Mouse (Mus musculus) retina, adult 2 months (tissue): Measurements from ENCODE around the gene Palld.

Experiments used
- DNase-seq: peaks from one replicate; pipeline ENCODE4 v3.0.0-alpha.2; 2012; ENCODE audit warnings: low read depth, low spot score

Palld gene

DNA sequence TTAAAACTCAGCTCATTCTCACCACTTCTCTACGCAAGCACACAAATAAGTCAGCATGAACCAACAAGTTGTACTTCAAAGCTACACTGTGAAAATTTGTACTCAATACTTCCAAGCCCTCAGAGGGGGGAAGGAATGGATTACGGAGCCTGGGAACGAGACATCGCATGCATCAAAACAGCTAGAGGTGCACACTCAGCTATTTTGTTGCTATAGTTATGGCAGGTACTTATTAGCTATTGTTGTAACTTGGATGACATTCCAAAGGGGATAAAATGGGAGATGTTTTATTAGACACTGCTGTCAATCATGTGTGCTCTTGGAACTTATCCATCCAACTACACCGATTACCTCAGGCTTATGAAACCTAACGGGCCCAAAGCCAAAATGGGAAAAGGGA, 171.8 kb downstream of the Palld start:
- DNase-seq = no peak

DNA sequence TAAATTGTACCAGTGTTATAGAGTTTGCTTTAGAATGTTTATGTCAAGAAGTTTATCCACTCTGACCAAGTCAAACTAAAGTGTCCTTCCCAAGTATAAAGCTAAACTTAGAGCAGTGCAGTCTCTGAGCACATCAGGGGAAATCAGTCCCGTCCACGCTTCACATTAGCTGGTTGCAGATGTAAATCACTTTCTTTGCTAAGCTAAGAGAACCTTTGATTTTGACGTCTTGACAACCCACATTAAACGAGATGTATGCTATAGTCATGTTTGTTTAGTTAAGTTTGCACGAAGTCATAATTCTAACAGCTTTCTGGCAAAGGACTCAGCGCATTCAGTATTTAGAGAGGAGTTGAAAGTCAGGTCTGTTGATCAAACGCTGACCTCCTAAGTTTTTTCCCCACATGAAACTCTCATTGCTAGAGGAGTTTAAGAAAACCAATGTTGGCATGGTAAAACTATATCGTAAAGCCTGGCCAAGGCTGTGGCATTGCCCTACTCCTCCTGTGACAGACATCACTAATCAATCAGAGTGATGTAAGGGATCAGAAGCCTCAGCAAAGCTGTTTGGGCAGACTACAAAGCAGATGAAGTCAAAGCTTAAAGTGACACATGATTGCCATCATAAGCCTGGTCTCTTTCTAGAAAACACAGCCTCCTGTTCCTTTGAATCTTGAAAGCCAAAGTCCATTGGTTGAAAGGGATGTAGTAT, 177.0 kb downstream of the Palld start:
- no peak for DNase-seq

DNA sequence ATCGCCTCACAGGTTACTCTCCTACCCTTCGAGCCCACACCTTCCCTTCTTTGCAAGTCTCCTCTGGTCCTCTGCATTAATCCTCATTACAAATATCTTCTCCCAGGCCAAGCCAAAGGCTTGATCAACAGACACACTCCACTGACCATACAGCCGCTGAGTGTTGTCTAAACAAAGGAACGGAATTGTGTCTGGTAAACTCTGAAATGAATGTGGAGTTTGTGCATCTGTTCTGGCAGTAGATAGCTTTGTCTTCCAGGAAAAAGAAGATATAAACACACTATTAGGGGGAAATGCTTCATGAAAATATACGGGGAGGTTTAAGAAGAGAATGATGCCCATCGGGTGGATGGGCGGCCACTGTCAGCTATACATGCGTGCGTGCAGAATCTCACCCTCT, 180.3 kb downstream of the Palld start:
- no peak for DNase-seq

DNA sequence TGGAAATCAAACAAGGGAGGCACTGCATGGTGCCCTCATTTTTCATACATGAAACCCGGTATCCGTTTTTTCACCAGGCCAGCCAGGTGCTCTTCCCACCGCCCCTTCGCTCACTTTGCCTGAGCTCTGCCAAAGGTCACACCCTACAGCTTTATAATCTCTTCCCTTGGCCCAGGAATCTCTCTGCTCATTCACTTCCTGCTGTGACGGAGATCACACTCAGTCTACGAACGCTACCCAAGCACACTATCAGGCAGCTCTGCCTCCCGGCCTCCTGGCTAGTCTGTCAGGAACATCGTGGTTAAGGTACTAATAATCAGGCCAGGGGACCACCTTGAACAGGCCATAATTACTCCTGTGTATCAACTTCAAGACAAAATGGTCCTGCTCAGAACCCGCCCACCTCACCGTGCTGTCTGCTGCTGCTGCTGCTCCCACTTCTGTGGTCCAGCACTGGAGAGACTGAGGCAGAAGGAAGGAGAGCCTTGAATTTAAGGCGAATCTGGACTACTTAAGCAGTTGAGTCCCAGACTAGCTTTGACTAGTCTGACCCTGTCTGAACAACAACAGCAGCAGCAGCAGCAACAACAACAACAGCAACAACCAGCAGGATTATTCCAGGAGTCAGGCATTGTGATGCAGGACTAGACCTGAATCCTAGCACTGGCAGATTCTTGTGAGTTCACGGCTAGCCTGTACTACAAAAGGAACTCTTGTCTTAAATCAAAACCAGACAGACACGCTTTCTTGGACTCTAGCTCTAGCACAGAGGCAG, 187.0 kb downstream of the Palld start:
- DNase-seq = no peak

DNA sequence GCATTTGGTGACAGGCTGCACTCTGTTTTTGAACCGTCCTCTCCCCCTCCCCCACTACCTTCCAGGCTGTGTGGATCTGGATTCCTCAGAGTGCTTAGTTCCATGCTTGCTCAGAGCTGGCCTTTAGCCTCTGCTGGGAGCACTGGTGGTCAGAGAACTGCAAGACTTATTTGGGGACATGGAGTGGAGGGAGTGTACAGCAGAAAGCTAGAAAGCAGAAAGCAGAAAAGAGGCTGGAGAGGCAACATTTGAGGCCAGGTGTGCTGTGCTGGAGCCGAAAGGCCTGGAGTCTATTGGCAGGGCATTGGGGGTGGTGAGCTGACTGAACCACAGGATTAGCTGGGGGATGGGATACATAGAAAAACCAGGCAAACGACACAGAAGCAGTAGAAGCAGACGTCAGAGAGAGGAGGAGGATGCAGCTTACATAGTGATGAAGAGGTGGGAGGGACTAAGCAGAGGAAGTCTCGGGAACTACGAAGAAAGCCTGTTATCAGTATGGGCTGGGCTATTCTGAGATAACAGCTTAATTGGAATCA, 188.1 kb downstream of the Palld start:
- DNase-seq = no peak

DNA sequence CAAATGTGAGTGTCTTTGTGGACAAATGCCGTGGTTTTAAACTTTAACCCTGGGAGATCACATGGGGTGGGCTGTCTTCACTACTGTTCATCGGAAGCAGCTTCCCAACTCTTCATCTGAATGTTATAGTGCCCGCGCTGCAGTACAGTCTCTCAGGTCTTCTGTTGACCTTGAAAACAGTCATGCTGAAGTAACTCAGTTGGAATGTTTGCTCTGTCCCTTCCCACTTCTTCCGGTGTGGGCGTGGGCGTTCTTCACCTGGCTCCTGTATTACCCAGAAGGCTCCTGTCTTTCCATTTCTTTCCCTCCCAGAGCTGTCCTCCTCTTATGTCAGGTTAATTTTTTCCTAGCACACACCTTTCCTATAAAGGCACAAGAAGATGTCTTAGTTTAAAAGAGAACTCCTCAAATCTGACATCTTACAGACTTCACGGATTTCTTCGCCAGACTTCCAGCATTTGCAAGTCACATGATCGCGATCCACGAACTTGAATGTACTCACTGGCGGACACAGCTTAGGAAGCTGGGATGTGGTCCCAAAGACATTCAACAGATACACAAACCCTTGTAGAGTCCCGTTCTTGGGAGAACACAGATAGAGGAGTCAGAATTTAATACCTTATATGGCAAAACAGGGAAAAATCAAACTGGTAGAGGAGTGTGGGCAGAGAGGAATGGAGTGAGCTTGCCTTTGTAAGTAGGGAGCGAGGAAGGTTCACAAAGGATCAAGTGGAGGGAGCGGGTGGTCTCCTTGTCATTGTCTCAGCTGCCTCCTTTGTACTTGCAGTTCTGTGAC, 189.1 kb downstream of the Palld start:
- no peak for DNase-seq

DNA sequence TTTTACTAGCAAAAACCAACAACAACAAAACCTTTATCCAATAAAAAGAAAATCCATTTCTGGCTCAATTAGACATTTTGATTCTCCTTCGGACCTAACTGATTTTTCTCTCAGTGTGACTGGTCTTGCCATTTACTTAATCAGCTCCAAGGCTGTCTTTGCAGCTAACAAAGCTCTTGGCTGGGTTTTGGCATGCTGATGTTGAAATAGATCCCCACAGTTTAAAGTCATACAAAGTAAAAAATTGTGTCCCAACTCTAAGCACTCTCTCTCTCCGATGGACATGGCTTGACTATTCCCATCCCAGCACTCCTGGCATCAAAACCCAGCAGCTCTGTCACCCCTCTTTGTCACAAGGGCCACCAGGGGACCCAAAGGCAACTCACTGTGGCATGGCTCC, 190.1 kb downstream of the Palld start:
- DNase-seq = no peak

DNA sequence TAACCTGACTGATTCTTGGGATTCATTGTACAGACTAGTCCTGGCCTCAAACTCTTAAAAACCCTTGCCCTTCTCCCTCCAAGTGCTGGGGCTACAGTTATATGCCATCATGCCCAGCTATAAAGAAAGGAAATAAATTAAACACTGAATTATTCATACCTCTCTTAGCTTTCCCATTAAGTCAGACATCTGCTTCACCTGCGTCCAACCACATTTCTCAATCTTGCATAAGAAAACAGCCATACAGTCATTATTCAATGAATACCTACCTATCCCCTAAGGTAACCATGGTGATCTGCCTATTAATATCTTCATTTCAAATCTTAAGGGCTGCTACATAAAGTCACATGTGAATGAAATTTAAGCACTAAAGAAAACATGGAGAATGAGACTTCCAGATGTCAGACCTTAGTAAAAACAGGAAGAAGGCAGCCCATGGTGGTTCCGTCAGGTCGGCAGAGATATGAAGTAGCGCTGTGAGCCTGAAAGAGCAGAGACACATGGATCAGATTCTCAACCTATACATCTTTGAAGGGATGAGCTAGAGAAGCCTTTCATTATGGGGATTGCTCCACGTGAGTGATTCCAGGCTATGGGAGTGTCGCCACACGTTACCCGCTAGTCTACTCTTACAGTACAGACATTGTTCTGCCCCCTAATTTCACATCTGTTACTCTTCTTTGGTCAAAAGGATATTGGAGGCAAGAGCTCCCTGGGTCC, 193.7 kb downstream of the Palld start:
- no peak for DNase-seq

DNA sequence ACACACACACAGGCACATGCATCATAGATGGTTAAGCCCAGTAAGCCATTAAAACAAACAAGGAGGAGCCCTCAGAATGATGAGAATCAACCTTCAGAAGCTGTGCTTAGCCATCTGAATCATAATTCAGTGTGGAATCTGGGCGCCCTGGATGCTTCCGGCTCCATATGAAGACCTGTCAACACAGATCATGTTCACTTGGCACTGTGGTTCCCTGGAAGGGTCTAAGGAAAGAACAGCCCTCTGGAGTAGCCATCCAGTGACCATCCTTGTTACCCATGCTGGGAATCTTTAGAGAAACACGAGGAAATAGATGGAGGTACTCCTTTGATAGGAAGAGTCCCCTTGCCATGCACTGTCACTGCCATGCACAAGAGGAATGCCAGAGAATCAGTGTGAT, 197.0 kb downstream of the Palld start:
- DNase-seq = no peak

DNA sequence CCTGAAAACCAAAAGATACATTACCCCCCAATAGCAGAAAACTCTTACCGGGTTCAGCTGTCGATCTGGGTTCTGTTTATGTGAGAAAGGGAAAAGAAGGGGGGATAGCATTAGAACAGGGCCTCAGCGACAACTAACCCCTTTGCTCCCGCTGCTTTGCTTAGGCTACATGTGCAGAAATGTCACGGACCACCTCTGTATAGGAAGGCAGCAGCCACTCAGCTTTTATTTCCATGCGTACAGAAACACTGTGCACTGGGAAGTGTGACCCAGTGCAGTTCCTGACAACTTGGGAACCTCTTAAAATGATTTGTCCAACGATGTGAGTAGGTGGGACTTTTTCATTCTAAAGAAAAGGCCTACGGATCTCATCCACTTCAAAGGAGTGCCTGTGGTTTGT, 200.4 kb downstream of the Palld start:
- DNase-seq = no peak

DNA sequence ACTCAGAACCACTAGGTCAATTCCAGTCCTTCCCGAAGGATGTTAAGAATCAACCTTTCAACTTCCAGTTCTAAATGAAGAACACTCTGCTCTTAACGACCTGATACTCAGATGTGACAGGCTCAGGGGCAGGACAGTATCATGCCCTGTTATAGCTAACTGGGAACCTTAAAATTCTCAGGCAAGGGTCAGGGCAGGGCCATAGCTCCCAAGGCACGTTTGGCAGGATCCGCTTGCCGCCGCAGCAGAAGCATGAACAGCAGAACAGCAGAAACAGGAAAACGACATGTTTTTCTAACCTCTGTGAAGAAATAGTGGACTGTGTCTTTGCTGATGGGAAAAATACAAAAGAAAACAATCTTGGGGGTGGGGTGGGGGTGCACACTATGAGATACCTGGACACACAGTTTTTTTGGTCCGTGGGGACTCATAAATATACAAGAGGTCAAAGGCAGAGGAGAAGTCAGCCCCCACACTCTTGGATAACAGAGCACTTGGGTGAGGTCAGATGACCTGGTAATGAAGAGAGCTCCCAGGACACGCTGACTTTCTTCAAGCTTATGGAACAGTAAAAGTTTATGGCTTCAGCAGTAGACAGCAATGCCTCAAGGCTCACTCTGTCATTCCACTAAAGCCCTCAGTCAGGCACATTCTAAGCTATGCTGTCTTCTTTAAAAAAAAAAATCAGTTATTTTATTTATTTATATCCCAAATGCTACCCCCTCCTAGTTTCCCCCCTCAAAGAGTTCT, 201.4 kb downstream of the Palld start:
- DNase-seq = no peak

DNA sequence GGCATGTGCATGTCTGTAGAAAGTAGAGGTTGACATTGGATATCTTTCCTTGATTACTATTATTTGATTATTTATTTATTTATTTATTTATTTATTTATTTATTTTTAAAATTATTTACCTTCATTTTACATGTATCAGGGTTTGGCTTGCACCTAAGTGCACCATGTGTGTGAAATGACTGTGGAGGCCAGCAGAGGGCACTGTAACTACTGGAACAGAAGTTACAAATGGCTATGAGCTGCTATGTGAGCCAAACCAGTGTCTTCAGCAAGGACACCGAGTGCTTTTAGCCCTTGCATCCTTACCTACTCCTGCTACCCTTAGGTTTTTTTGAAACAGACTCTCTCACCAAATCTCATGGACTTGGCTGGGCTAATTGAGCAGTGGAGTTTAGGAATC, 202.2 kb downstream of the Palld start:
- DNase-seq = no peak

DNA sequence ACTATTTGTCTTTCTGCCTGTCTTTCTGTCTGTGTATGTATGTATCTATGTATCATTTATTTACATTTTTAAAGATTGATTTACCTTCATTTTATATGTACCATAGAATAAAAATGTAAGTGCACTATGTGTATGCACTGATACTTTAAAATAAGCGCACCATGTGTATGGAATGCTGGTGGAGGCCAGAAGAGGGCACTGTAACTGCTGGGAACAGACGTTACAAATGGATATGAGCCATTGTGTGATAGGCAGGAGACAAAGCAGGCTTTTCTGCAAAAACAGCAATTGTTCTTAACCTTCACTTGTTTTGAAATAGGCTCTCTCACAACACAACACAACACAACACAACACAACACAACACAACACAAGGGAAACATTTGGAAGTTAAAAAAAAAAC, 203.5 kb downstream of the Palld start:
- no peak for DNase-seq

DNA sequence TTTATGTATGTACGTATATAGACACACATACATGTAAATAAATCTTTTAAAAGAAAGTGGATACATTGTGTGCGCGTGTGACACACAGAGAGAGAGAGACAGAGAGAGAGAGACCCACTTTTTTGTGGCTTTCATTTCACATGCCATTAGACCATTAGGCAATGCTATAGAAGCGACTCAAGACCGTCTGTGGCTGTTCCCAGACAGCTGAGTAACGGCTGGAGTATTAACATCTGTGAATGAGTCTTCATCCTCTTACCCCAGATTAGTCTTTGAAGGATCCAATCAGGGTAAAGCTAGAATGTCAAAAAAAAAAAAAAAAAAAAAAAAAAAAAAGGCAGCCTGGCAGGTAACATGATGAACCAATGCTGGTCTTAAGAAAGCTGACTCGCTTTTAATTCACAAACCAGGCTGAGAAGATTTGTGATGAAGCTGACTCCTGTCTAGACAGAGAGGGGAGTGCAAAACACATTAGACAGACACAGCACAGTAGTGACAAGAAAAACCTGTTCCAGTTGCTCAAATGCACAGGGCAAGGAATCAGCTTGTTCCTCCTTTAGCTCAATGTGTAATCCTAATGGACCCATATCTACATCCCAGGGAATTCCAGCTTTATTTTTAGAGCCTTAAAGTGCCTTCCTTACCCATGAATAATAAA, 204.6 kb downstream of the Palld start:
- DNase-seq = no peak

DNA sequence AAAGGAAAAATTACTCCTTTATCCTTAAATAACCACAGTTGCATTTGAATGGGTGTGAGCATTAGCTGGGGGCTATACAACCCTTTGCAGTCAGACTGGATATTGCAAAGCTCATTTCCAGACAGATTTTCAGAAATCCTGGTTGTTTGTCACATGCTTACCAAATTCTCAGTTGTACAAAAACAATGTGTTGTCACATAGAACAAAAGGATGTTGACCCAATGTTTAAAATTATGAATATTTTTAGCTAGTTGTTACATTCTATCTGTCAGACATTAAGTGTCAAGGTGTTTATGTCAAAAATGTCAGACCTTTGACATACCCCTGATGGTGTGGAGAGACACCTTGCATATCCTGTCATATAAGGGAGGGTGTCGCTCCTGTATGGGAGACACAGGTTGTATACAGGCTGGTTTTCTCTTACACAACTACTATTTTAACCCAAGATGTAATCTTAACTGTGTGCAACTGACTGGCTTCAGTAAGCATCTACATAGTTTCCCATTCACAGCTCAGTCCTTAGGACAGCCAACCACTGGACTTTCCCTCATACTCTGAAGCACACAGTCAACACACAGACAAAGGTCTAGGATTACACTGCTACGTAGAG, 205.5 kb downstream of the Palld start:
- no peak for DNase-seq

DNA sequence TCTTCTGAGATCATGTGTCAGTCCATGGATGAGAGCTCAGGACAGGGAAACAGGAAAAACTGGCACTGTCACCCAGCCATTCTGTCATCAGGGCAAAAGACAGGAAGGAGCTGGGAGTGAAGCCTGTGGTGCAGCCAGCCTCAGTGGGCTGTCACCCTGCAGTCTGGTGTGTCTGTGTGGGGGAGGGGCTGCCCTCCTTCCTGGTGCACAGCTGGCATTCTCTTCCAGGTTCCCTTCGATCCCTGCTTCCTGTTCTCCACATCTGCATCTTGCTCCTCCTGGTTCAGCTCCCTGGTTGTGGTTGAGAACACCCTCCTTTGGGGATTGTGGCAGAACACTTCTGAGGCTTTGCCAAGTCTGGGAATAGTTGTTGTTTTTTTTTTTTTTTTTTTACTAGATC, 207.1 kb downstream of the Palld start:
- DNase-seq = no peak

DNA sequence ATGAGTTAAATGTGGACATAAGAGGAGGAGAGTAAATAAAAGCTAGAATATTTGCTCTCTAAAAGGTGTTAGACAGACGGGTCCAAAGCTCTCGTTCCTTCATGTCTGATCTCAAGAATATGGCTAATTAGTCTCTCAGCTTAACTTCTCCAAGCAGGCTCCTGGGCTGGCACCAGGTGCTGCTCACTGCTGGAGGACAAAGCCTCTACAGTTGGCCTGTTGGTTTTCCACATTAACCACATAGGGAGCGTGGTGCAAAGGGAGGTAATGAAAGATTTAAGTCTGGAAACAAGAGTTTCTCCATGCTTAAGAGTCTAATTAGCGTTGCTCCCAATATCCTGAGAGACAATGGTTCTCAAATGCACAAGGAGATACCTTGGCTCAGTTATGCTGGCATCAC, 209.6 kb downstream of the Palld start:
- DNase-seq = no peak

DNA sequence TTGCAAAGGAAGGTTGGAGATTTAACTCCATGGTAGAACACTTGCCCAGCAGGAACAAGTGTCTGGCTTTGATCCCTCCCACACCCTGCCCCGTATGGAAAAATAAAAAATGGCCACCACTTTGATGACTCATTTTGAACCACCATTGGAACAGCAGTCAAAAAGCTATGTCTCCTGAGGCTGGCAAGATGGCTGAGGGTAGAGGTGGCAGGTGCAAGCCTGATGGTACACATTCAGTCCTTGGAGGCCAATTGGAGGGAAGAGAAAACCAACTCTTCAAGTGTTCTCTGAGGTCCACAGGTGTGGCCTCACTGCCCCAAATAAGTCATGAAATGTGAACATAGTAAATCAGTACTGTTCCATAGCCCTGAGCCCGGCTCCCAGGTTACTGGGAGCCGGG, 210.4 kb downstream of the Palld start:
- DNase-seq = no peak

DNA sequence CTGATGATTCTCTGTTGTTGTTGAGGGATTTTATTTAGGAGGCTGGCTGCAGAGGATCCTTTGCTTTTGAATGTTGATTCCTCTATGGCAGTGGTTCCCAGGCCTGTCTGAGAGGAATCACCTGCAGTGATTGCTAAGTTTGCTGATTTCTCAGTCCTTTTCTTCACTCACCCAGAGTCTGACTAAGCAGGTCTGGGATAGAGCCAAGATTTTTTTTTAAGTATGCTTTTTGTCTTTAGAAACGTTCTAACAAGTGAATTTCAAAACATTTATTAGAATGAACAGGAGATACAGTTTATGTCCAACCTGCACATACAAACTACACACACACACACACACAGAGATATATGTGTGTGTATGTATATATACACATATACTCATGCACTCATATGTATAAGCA, 211.1 kb downstream of the Palld start:
- no peak for DNase-seq

DNA sequence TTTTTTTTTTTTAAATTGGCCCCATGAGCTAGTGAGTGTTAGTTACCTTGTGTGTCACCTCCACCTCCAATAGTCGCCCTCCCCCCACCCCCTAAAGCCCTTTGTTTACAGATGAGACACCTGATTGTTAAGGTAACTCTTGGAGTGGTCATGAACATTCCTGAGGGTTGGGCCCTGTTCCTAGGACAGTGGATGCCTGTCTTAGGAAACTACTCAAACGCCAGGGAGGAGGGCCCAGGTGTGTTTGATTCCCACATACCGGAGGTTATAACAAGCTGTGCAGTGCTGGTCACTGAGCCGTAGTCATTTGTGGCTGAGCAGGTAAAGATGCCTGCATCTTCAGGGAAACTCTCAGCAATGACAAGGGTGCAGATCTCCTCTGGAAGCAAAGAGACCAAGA, 215.4 kb downstream of the Palld start:
- DNase-seq = no peak
